Comparison of ENCODE assay signal across 21 mouse cellular contexts in genomic region chr6:62919092-62919491, GRCm38 (mm10).
A peak's percentile ranks its signal among the peaks of the same experiment; 100 is the strongest.
DNase-seq lines count a peak whose midpoint lies in the region; TF ChIP-seq lines count a peak whose summit lies in the region.
"Had no signal": no experiment of that assay in that cellular context is flagged by ENCODE, and none has a peak within 500 bp of the region (broad histone marks: within the 10 kb centered on the region; RNA-seq: fewer than 3 reads in every experiment).

No protein-coding gene starts in this region.

- no peak overlapping the region for H3K4me3 ChIP-seq in lung, adult 2 months (replicated peaks; ENCODE audit: extremely low read depth, low read depth, low read length)
- H3K4me3 ChIP-seq: embryonic facial prominence, embryonic 13.5 days; erythroblast, embryonic 14.5 days; forebrain, embryonic 12.5 days; hindbrain, embryonic 15.5 days; midbrain, embryonic 15.5 days; myocyte; neural tube, embryonic 13.5 days had no signal

- TF ChIP-seq CTCF in lung, adult 2 months (IDR thresholded peaks at IDR 0.05; ENCODE audit: insufficient read depth, low read length): no peak

- TF ChIP-seq POLR2A in lung, adult 2 months (IDR thresholded peaks at IDR 0.05; ENCODE audit: borderline replicate concordance, extremely low read depth, low read depth, low read length): no peak

- H3K4me1 ChIP-seq in lung, adult 2 months (ENCODE audit: control insufficient read depth, insufficient read depth, low read length): no peaks in the 10 kb centered on the region
- H3K4me1 ChIP-seq: embryonic facial prominence, embryonic 13.5 days; forebrain, embryonic 12.5 days; hindbrain, embryonic 15.5 days; midbrain, embryonic 15.5 days; neural tube, embryonic 13.5 days had no signal

- DNase-seq in gastrocnemius, postnatal 25 days: peak; percentile 8
- no peak for DNase-seq in gastrocnemius, postnatal 4 days (ENCODE audit: low spot score in 2 of 2)
- peak; percentile 1 for DNase-seq in lung, postnatal 25 days (ENCODE audit: low spot score)
- DNase-seq in lung, adult 2 months: no peak
- peak; percentile 47 for DNase-seq in cerebellum, adult 9-10 months
- peak; percentile 34 to 62 for DNase-seq in cerebellum, postnatal 25 days
- DNase-seq in layer of hippocampus, postnatal 36 days: no peak
- DNase-seq in kidney, postnatal 36 days: no peak
- DNase-seq: adrenal gland, adult 8-10 months; kidney, adult 9 months; kidney, postnatal 4 days; lung, postnatal 4 days; retina, postnatal 1 day; thymus, postnatal 25 days had no signal

Comparison
In these comparisons a context has a peak if more than half of its experiments do, and no peak if none do; other contexts are left out.
1. DNase-seq: peak in gastrocnemius, postnatal 25 days (single experiment), lung, postnatal 25 days (single experiment), cerebellum, adult 9-10 months (single experiment) and cerebellum, postnatal 25 days (2 of 2); none in gastrocnemius, postnatal 4 days (0 of 2), lung, adult 2 months (single experiment), layer of hippocampus, postnatal 36 days (0 of 2) and kidney, postnatal 36 days (0 of 2).